Mouse (Mus musculus) adrenal gland, postnatal 14 days (tissue): Measurements from ENCODE around the gene Snrnp48. TPM values are rescaled to one million over a fixed set of nuclear protein-coding genes. Genes with fewer than 3 reads are reported as not detected.
A peak's percentile ranks its signal among the peaks of the same experiment; 100 is the strongest.

Experiments
- DNase-seq: peaks from one replicate; pipeline ENCODE4 v3.0.0; 2021; ENCODE audit warnings: mixed read lengths
- long read RNA-seq, 2 experiments: library from polyadenylated mRNA; stranded (forward); transcript quantifications; one replicate each; pipeline ENCODE4 v2.0.0; 2021
- total RNA-seq: library from RNA; stranded (reverse); gene quantifications from 2 replicates; pipeline ENCODE4 v1.2.3, GENCODE M21; 2021

The Snrnp48 gene
- total RNA-seq = 24.6 and 26.1 TPM in 2 replicates
- long read RNA-seq, experiment 1, transcript Snrnp48-201 (9 exons, 1,785 nt) = major isoform, 11 of 28 reads
- long read RNA-seq, experiment 1, partial matches to known transcripts = 13 of 28 reads
- long read RNA-seq, experiment 1, other reads (novel, unspliced or antisense) = 3 of 28 reads
- long read RNA-seq, experiment 2, transcript Snrnp48-201 (9 exons, 1,785 nt) = major isoform, 14 of 23 reads
- long read RNA-seq, experiment 2, partial matches to known transcripts = 5 of 23 reads
- long read RNA-seq, experiment 2, other reads (novel, unspliced or antisense) = 3 of 23 reads

- peak; percentile 94 for DNase-seq
Observed at GRCm38 (mm10) chr13:38204702-38205482, at the start of gene Snrnp48. Gene Snrnp48, plus strand, starts transcription at chr13:38204938.

GRCm38 (mm10) chr13:38155523-38155922 is 49.2 kb upstream of the Snrnp48 start:
- DNase-seq = no peak

DNA sequence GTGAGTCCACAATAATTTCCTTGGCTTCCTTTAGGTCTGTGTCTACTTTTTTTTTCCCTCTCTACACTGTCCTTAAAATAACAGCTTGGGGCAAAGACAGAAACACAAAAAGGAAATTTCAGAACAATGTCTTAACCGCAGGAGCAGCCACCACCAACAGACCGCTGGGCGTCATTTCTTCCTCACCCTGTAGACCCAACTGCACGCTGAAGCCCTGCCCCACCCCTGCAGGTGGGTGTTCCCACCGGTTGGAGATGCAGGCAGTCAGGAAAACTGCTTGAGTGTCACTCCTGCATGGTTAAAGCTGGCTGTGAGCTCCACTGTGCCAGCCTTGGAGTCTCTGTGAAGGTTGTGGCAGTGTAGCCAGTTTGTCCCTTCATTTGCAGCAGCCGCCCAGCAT is 47.1 kb upstream of the Snrnp48 start:
- DNase-seq = no peak

GRCm38 (mm10) chr13:38162002-38162401 is 42.7 kb upstream of the Snrnp48 start:
- DNase-seq = no peak

- peak; percentile 47 for DNase-seq
Observed at GRCm38 (mm10) chr13:38162668-38163067, 42.1 kb upstream of the Snrnp48 start.

- DNase-seq = peak; percentile 47
Observed at GRCm38 (mm10) chr13:38164932-38165331, 39.8 kb upstream of the Snrnp48 start.

GRCm38 (mm10) chr13:38167056-38167455 is 37.7 kb upstream of the Snrnp48 start:
- no peak for DNase-seq

DNA sequence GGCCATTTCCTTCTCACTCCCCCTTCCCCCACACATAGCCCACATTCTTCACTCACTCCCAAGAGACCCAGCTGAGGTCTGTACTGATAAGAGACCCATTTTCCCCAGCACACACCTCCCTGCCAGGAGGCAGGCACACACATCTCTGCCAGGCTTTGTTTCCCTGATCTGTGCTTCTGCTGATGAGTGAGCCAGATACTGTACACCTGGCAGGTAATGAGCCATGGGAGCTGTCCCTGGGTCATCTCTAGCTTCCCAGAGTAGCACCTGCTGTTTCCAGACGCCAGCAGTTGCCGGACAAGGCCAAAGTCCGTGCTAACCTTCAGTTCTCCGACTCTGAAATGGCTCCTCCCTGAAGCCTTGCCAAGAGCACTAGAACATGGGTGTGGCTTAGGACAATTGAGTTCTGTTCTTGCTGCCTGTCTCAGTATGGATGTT is 34.0 kb upstream of the Snrnp48 start:
- DNase-seq = peak; percentile 61

DNA sequence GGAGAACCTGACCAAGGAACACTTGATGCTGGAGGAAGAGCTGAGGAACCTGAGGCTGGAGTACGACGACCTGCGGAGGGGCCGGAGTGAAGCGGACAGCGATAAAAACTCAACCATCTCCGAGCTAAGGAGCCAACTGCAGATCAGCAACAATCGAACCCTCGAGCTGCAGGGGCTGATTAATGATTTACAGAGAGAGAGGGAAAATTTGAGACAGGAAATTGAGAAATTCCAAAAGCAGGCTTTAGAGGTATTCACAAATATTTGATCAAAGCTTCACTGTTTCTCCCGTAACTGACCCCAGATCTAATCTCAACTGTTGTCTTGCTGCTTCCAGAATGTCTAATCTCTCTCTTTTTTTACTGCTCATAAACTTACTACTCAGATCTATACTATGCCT is 11.3 kb upstream of the Snrnp48 start:
- DNase-seq = no peak

DNA sequence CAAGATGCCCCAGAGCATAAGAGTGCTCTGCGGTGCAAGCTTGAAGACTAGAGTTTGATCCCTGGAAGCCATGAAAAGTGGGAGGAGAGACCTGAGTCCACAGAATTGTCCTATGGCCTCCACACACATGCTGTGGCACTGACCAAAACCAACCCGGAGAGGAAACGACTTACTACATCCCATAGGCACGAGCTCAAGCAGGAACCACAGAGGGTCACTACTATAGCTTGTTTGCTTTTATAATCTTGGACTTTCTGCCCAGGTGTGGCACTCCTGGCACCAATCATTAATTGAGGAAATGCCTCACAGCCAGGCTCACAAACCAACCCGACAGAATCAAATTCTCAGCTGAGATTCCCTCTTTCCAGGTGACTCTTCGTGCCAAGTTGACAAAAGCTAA is 3.3 kb upstream of the Snrnp48 start:
- no peak for DNase-seq

DNA sequence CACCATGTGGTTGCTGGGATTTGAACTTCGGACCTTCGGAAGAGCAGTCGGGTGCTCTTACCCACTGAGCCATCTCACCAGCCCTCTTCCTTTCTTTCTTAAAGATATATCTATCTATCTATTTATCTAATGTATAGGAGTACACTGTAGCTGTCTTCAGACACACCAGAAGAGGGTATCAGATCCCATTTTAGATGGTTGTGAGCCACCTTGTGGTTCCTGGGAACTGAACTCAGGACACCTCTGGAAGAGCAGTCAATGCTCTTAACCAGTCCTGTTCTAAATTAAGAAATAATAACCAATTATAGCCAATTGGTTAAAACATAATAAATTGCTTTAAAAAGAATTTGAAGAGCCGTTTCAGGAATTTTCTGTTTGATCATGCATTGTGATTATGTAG is 567 bp upstream of the Snrnp48 start:
- no peak for DNase-seq

DNA sequence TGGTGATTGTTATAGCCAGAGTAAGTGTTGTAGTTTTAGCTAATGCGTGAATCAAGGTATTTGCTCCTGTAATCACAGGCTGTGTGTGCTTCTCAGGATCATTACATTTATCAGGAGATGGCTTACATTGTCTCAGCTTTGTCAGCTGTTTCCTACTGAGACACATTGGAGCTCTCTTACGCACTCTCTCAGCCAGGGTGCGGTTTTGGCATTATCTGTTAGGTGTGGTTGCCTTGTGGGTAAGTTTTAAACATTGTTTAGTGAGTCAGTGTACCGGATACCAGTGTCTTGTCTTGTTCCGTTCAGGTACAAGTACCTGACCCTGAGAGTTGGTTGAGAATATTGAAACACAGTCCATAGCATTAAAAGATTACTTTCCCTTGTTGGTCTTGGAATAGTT is 6.4 kb downstream of the Snrnp48 start:
- no peak for DNase-seq

- no peak for DNase-seq
Observed at GRCm38 (mm10) chr13:38218686-38219085, 13.9 kb downstream of the Snrnp48 start.

- DNase-seq = no peak
Observed at GRCm38 (mm10) chr13:38220331-38220730, 15.6 kb downstream of the Snrnp48 start.

GRCm38 (mm10) chr13:38230177-38230821 is 25.6 kb downstream of the Snrnp48 start:
- DNase-seq = no peak

DNA sequence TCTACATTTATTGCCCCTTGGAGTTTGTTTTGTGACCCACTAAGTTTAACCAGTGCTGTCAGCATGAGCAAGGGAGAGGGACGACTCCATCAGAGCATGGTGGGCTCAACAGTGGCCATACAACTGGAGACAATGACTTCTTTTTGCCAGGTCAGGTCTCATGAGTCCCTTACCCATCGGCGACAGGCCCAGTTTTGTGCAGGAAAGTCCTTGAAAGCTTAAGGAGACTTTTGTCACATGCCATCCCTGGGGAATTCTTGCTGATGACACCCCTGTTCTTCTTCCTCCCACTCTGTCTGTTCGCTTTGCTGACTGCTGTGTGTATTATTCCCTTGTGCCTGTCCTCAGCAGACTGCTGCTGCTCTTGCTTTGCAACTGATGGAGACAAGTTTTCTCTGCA is 27.7 kb downstream of the Snrnp48 start:
- no peak for DNase-seq

DNA sequence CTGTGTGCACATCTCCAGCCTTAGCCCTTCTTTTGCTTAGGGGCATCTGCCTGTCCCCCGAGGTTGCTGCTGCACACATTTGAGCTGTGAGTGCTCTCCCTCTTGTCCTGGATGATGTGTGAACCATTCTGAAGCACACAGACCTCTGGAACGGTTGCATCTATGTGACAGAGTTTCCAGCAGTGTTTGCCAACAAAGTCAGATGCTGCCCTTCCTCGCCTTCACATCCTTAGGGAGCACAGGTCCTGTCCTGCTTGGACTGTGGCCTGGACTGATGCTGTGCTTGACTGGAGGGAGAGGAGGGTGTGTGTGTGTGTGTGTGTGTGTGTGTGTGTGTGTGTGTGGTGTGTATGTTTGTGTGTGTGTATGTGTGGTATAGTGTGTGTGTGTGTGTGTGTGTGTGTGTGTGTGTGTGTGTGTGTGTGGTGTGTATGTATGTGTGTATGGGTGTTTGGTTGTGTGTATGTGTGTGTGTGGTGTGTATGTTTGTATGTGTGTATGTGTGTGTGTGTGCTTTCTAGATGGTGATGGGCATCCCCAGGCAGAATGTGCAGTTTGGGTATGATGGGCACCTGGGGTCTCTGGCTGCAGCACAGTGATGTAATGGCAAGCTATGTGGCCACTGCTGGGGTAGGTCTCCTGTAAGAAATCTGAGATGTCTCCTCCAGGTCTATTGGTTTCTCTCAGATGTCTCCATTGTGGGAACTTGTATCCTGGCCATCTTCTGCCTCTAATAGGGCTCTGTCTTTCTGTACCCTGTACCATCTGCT is 28.3 kb downstream of the Snrnp48 start:
- DNase-seq = no peak

DNA sequence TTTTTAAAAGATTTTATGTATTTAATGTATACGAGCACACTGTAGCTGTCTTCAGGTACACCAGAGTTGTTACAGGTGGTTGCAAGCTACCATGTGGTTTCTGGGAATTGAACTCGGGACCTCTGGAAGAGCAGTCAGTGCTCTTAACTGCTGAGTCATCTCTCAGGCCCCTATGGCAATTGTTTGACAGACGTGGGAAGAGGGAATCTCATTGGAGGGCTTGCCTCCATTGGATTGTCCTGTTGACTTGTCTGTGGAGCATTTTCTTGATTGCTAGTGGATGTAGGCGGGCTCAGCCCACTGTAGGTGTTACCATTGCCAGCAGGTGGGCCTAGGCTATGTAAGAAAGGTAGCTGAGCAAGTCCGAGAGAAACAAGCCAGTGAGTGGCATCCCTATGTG is 29.9 kb downstream of the Snrnp48 start:
- DNase-seq = no peak

DNA sequence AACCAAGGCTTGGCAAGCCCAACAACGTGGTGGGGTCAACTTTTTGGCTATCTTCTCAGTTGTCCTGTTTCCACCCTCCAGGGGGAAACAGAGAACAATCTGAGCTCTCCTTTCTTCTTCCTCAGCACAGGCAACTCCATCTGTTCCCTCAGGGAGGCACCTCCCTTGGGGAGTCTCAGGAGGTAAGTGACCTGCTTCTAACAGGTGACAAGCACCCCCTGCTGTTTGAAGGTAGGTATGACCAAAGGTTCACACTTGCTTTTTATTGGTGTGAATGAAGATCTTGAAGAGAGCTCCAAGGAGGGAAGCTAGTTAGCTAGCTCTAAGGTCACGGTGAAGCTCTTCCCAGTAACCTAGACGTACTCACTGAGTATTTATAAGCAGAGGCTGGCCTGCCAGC is 30.6 kb downstream of the Snrnp48 start:
- DNase-seq = peak; percentile 12

GRCm38 (mm10) chr13:38248151-38248550 is 43.4 kb downstream of the Snrnp48 start:
- no peak for DNase-seq

DNA sequence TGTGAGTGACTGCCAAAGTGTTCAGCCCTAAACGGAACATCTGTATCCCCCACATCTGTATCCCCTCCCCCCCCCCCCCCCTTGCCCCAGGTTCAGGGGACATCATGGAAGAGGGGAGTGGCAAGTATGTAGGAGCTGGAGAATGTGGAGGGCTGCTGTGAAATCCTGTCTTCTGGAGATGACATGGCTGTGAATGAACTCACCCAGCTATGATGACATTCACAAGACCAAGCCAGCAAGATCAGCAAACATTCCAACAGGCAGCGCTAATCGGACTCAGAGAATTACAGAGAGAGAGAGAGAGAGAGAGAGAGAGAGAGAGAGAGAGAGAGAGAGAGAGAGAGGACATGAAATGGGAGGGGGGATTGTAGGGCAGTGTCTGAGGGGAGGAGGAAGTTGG is 46.5 kb downstream of the Snrnp48 start:
- no peak for DNase-seq

GRCm38 (mm10) chr13:38253696-38254095 is 49.0 kb downstream of the Snrnp48 start:
- no peak for DNase-seq
